Mouse (Mus musculus) CH12.LX (cell line): ENCODE data around the gene Pck2. TPM values are rescaled to one million over a fixed set of nuclear protein-coding genes. Genes with fewer than 3 reads are reported as not detected.

Experiments used
- DNase-seq: peaks from one replicate; pipeline ENCODE4 v3.0.0-alpha.2; 2013; ENCODE audit errors: extremely low read depth
- H3K27ac ChIP-seq: 2 replicates; pipeline ENCODE4 v1.5.1; 2012; ENCODE audit warnings: low read depth, mild to moderate bottlenecking, control low read depth, moderate library complexity; ENCODE audit not compliant: insufficient read depth
- H3K27me3 ChIP-seq: replicated peaks from 2 replicates; pipeline ENCODE3; 2012; ENCODE audit warnings: inconsistent platforms
- H3K36me3 ChIP-seq, 2 experiments: replicated peaks in 1 of 2; 2 replicates each; pipeline versions ENCODE3 to v1.6.1; 2012; ENCODE audit warnings: inconsistent platforms in 1 of 2, low read length in 1 of 2, mild to moderate bottlenecking in 1 of 2, mixed read lengths in 1 of 2, moderate library complexity in 1 of 2; ENCODE audit not compliant: control insufficient read depth in 1 of 2, insufficient read depth in 1 of 2
- H3K4me1 ChIP-seq, 2 experiments: 2 replicates each; pipeline ENCODE4 v1.6.1; 2012; ENCODE audit warnings: inconsistent platforms in 1 of 2, moderate library complexity in 1 of 2; ENCODE audit not compliant: insufficient read depth in 2 of 2, control insufficient read depth in 1 of 2
- H3K4me2 ChIP-seq: 2 replicates; pipeline ENCODE4 v1.6.1; 2012; ENCODE audit warnings: low read depth, mild to moderate bottlenecking, control low read depth; ENCODE audit not compliant: poor library complexity, insufficient read depth, severe bottlenecking
- H3K4me3 ChIP-seq, 3 experiments: fragments of 150-350 bp in 1 of 3; sonication (generic) in 1 of 3; replicated peaks in 1 of 3; 2 replicates each; pipeline versions ENCODE3 to v1.5.1; 2011 to 2012; ENCODE audit warnings: low read depth in 2 of 3, low read length in 2 of 3, mild to moderate bottlenecking in 2 of 3, moderate library complexity in 2 of 3, control low read depth in 1 of 3, improper control_type of control experiment in 1 of 3, inconsistent platforms in 1 of 3, mixed read lengths in 1 of 3; ENCODE audit not compliant: poor library complexity in 1 of 3
- H3K79me2 ChIP-seq: replicated peaks from 2 replicates; pipeline ENCODE4 v1.6.1; 2012; ENCODE audit warnings: mild to moderate bottlenecking, moderate library complexity; ENCODE audit not compliant: control insufficient read depth, poor library complexity, insufficient read depth, severe bottlenecking; ENCODE audit errors: extremely low read depth
- H3K9ac ChIP-seq: 2 replicates; pipeline ENCODE4 v1.6.1; 2012; ENCODE audit warnings: low read depth, mild to moderate bottlenecking, control low read depth, moderate library complexity; ENCODE audit not compliant: insufficient read depth
- H3K9me3 ChIP-seq: replicated peaks from 2 replicates; pipeline ENCODE3; 2012; ENCODE audit warnings: low read length, inconsistent platforms, mixed read lengths
- CHD2 ChIP-seq: IDR thresholded peaks from 2 replicates; pipeline ENCODE4 v1.6.1; 2011; ENCODE audit warnings: low read length, improper control_type of control experiment
- CTCF ChIP-seq, 2 experiments: IDR thresholded peaks in 1 of 2; conservative IDR thresholded peaks in 1 of 2; 2 replicates each; pipeline ENCODE4 v1.5.1; 2011 to 2012; ENCODE audit warnings: low read depth in 2 of 2, low read length in 2 of 2, improper control_type of control experiment in 1 of 2, inconsistent platforms in 1 of 2, mild to moderate bottlenecking in 1 of 2, moderate library complexity in 1 of 2
- E2F4 ChIP-seq: IDR thresholded peaks from 2 replicates; pipeline ENCODE4 v1.6.1; 2011; ENCODE audit warnings: low read depth, low read length, improper control_type of control experiment; ENCODE audit not compliant: insufficient replicate concordance
- ELF1 ChIP-seq: IDR thresholded peaks from 2 replicates; pipeline ENCODE4 v1.6.1; 2014; ENCODE audit warnings: low read depth, mild to moderate bottlenecking, inconsistent platforms, low read length, improper control_type of control experiment
- EP300 ChIP-seq: IDR thresholded peaks from 2 replicates; pipeline ENCODE4 v1.6.1; 2011; ENCODE audit warnings: low read length, improper control_type of control experiment
- GABPA ChIP-seq: IDR thresholded peaks from 2 replicates; pipeline ENCODE4 v1.6.1; 2012; ENCODE audit warnings: low read depth, low read length, improper control_type of control experiment, inconsistent platforms; ENCODE audit not compliant: insufficient replicate concordance
- HCFC1 ChIP-seq: IDR thresholded peaks from 2 replicates; pipeline ENCODE4 v1.6.1; 2012; ENCODE audit warnings: low read depth, mild to moderate bottlenecking, inconsistent platforms, low read length, improper control_type of control experiment
- JUN ChIP-seq: IDR thresholded peaks from 2 replicates; pipeline ENCODE4 v1.6.1; 2011; ENCODE audit warnings: low read depth, mild to moderate bottlenecking, low read length, improper control_type of control experiment, moderate library complexity; ENCODE audit not compliant: insufficient read depth
- MAX ChIP-seq: IDR thresholded peaks from 2 replicates; pipeline ENCODE4 v1.6.1; 2011; ENCODE audit warnings: low read length, improper control_type of control experiment
- MAZ ChIP-seq: IDR thresholded peaks from 2 replicates; pipeline ENCODE4 v1.6.1; 2012; ENCODE audit warnings: low read depth, mild to moderate bottlenecking, inconsistent platforms, low read length, improper control_type of control experiment, moderate library complexity
- MEF2A ChIP-seq: IDR thresholded peaks from 2 replicates; pipeline ENCODE4 v1.6.1; 2014; ENCODE audit warnings: low read depth, mild to moderate bottlenecking, inconsistent platforms, low read length, improper control_type of control experiment, borderline replicate concordance
- NRF1 ChIP-seq: IDR thresholded peaks from 2 replicates; pipeline ENCODE4 v1.6.1; 2014; ENCODE audit warnings: low read depth, mild to moderate bottlenecking, inconsistent platforms, low read length, improper control_type of control experiment, moderate library complexity
- PAX5 ChIP-seq: IDR thresholded peaks from 2 replicates; pipeline ENCODE4 v1.6.1; 2012; ENCODE audit warnings: low read length, inconsistent platforms, mixed read lengths
- POLR2AphosphoS2 ChIP-seq: IDR thresholded peaks from 2 replicates; pipeline ENCODE4 v1.6.1; 2011; ENCODE audit warnings: low read depth, low read length, improper control_type of control experiment
- RAD21 ChIP-seq: IDR thresholded peaks from 2 replicates; pipeline ENCODE4 v1.6.1; 2011; ENCODE audit warnings: low read depth, mild to moderate bottlenecking, low read length, improper control_type of control experiment, moderate library complexity
- SIN3A ChIP-seq: IDR thresholded peaks from 2 replicates; pipeline ENCODE4 v1.6.1; 2012; ENCODE audit warnings: low read length, improper control_type of control experiment, inconsistent platforms
- SMC3 ChIP-seq: IDR thresholded peaks from 2 replicates; pipeline ENCODE4 v1.6.1; 2011; ENCODE audit warnings: low read depth, low read length, improper control_type of control experiment
- TBP ChIP-seq: conservative IDR thresholded peaks from 2 replicates; pipeline ENCODE4 v1.6.1; 2011; ENCODE audit warnings: low read depth, low read length, improper control_type of control experiment
- TCF12 ChIP-seq: IDR thresholded peaks from 2 replicates; pipeline ENCODE4 v1.6.1; 2014; ENCODE audit warnings: low read depth, mild to moderate bottlenecking, inconsistent platforms, low read length, improper control_type of control experiment
- UBTF ChIP-seq: IDR thresholded peaks from 2 replicates; pipeline ENCODE4 v1.6.1; 2012; ENCODE audit warnings: low read depth, mild to moderate bottlenecking, inconsistent platforms, low read length, improper control_type of control experiment, moderate library complexity
- USF1 ChIP-seq: IDR thresholded peaks from 2 replicates; pipeline ENCODE4 v1.6.1; 2014; ENCODE audit warnings: low read depth, mild to moderate bottlenecking, inconsistent platforms, low read length, improper control_type of control experiment
- ZC3H11A ChIP-seq: IDR thresholded peaks from 2 replicates; pipeline ENCODE4 v1.6.1; 2012; ENCODE audit warnings: low read depth, mild to moderate bottlenecking, inconsistent platforms, low read length, improper control_type of control experiment
- ZKSCAN1 ChIP-seq: IDR thresholded peaks from 2 replicates; pipeline ENCODE4 v1.6.1; 2012; ENCODE audit warnings: low read depth, inconsistent platforms, low read length, improper control_type of control experiment, borderline replicate concordance
- ZMIZ1 ChIP-seq: IDR thresholded peaks from 2 replicates; pipeline ENCODE4 v1.6.1; 2012; ENCODE audit warnings: low read depth, mild to moderate bottlenecking, inconsistent platforms, low read length, improper control_type of control experiment
- dilution Hi-C: fragments of 300-500 bp; cut with MboI; formaldehyde crosslinking; loops from 2 replicates; pipeline ENCODE4 v1.14.3; 2020; ENCODE audit warnings: low sequenced_read_pairs; ENCODE audit not compliant: extremely low pct_unique_long_range_greater_than_20kb, extremely low pct_ligation_motif_present
- in situ Hi-C: fragments of 300-500 bp; cut with MboI; formaldehyde crosslinking; loops from 3 replicates; pipeline ENCODE4 v1.14.3; 2019; ENCODE audit warnings: low sequenced_read_pairs, low pct_ligation_motif_present, low pct_unique_long_range_greater_than_20kb, mixed read lengths
- polyA plus RNA-seq: library from polyadenylated mRNA; unstranded; fragments of >175 nt; gene quantifications from 2 replicates; pipeline ENCODE4 v1.2.1, GENCODE M21; 2012; ENCODE audit warnings: low read depth; ENCODE audit not compliant: insufficient read length
- total RNA-seq, 2 experiments: library from RNA; depleted of rRNA; stranded (reverse); fragments of 300-350 nt in 1 of 2; fragments of >200 nt in 1 of 2; gene quantifications; 2 replicates each; pipeline ENCODE4 v1.2.3; 2012 to 2014

Gene Pck2
- total and polyA plus RNA-seq, 3 experiments = 120 to 286 (median 144) TPM

DNA sequence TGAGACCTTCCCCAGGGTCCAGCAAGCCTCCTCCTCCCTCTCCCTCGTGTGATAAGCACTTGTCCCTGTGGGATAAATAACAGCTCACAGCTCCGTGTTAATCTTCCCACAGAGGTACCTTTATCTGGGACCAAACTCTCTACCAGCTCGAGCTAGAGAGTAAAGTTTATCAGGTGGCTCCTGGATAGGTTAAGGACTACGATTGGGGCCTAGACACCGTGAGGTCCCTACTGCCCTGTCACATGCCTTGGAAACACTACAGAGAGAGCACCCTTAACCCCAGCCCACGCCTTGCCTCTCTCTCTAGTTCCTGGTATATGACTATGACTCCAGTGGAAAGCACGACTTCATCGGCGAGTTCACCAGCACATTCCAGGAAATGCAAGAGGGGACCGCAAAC, 26.1 kb upstream of the Pck2 start:
- H3K9me3 ChIP-seq = no peaks in the 10 kb centered on the region
- no peak overlapping the region for H3K27ac ChIP-seq
- dilution Hi-C loops = no loop called here
- in situ Hi-C loops = no loop called here
- H3K36me3 ChIP-seq = no peaks in the 10 kb centered on the region
- H3K27me3 ChIP-seq = peaks cover 57% of the 10 kb centered on the region
- TF ChIP-seq MAX = no peak
- no peak for TF ChIP-seq ZMIZ1
- TF ChIP-seq JUN = no peak
- no peak for TF ChIP-seq PAX5
- TF ChIP-seq ZKSCAN1 = no peak
- TF ChIP-seq MEF2A = no peak
- TF ChIP-seq ELF1 = no peak
- no peak for TF ChIP-seq USF1
- TF ChIP-seq ZC3H11A = no peak
- TF ChIP-seq GABPA = no peak
- no peak for TF ChIP-seq CTCF (conservative IDR thresholded peaks at IDR 0.05 in 1 of 2, IDR thresholded peaks at IDR 0.05 in 1 of 2; ENCODE audit: low read depth in 2 of 2, low read length in 2 of 2)
- no peak for TF ChIP-seq UBTF
- no peak for TF ChIP-seq SIN3A
- no peak for TF ChIP-seq EP300
- no peak for TF ChIP-seq MAZ
- peaks cover 6 to 14% of the 10 kb centered on the region in 2 experiments for H3K4me1 ChIP-seq
- no peak for DNase-seq
- H3K4me2 ChIP-seq = no peak overlapping the region
- H3K9ac ChIP-seq = no peak overlapping the region
- no peak overlapping the region for H3K4me3 ChIP-seq
- no peaks in the 10 kb centered on the region for H3K79me2 ChIP-seq

DNA sequence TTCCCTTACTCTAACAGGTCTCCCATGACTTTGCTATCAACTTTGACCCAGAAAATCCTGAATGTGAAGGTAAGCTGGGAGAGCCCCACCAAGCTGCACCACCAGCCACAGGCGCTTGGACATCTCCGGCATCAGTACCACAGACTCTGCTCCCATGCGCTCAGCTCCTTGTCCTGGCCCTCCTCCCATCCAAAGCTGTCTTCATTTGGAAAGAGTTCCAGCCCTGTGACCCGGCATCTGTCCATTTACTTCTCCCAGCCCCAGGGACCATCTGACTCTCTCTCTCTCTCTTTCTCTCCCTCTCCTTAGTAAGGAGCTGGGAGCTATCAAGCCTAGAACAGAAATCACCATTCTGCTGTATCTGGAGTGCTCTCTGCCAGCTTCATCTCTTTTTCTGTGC, 24.2 kb upstream of the Pck2 start:
- in situ Hi-C loops = no loop called here
- dilution Hi-C loops = no loop called here

More for the DNA sequence above, 24.2 kb upstream of the Pck2 start:
- Histone ChIP-seq H3K4me3 (no peak overlapping the region), H3K9me3 (no peaks in the 10 kb centered on the region), H3K27ac (no peak overlapping the region), H3K79me2 (no peaks in the 10 kb centered on the region), H3K27me3 (peaks cover 73% of the 10 kb centered on the region), H3K36me3 (no peaks in the 10 kb centered on the region), H3K4me1 (peaks cover under 1 to 12% of the 10 kb centered on the region in 2 experiments; a peak in 2 of 4 replicates), H3K9ac (no peak overlapping the region), H3K4me2 (no peak overlapping the region)
- TF ChIP-seq CHD2 = no peak
- no peak for TF ChIP-seq ELF1
- TF ChIP-seq E2F4 = no peak
- no peak for TF ChIP-seq HCFC1
- no peak for TF ChIP-seq RAD21
- no peak for TF ChIP-seq TCF12
- TF ChIP-seq NRF1 = no peak
- TF ChIP-seq TBP = no peak
- no peak for TF ChIP-seq SMC3
- no peak for TF ChIP-seq POLR2AphosphoS2
- no peak for DNase-seq
